Mouse (Mus musculus): Measurements from ENCODE around the gene Tap2.

DNA sequence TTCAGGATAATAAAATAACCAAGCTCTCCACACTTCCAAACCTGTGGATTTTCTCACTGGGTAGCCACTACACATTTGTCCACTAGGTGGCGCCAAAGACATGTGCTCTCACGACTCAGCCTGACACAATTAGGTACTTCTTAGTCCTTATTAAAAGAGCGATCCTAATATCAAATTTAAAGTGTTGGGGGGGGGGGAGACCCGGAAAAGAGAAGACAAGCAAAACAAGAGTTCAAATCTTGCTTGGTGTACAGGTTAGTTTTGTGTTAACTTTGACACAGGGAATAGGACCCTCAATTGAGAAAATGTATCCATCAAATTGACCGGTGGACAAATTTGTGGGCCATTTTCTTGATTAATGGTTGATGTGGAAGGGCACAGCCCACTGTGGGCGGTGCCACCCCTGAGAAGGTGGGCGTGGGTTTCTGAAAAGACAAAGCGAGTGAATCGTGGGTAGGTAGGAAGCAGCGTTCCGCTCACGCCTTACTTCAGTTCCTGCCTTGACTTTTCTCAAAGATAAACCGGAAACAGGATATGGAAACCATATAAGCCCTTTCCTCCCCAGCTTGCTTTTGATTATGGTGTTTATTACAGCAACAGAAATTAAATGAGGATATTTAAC lies 32.3 kb upstream of the Tap2 start:
- TF ChIP-seq CTCF (IDR thresholded peaks at IDR 0.05; ENCODE audit: low read depth) (peak; percentile 97), EP300 (IDR thresholded peaks at IDR 0.05; ENCODE audit: low read depth) (no peak)

Data from heart, postnatal 0 days (tissue).